Mouse (Mus musculus) Patski (cell line): ENCODE measurements around the gene Slc37a3. TPM values are rescaled to one million over a fixed set of nuclear protein-coding genes. Genes with fewer than 3 reads are reported as not detected.

ENCODE experiments used
- ATAC-seq: fragments of 100-300 bp; one replicate; pipeline ENCODE4 v1.8.0; 2021
- CTCF ChIA-PET: fragments of 350-600 bp; sonication (Branson Sonifier 250); formaldehyde crosslinking; loops from one replicate; lab custom pipeline; 2022; ENCODE audit warnings: inconsistent platforms; lab: Charles Lee
- POLR2A ChIA-PET: fragments of 350-600 bp; sonication (Branson Sonifier 250); formaldehyde crosslinking; loops from one replicate; lab custom pipeline; 2022; ENCODE audit warnings: antibody characterized with exemption, inconsistent platforms; lab: Charles Lee
- DNase-seq: peaks from one replicate; pipeline ENCODE4 v3.0.0-alpha.2; 2011; ENCODE audit warnings: low read depth, low spot score
- H3K27me3 ChIP-seq: fragments of 371-371 bp; one replicate; pipeline ENCODE4 v1.5.1; 2021
- CTCF ChIP-seq: fragments of 100-300 bp; IDR thresholded peaks from one replicate; pipeline ENCODE4 v1.5.1; 2021
- in situ Hi-C: fragments of 300-500 bp; cut with MboI; formaldehyde crosslinking; loops from 3 replicates; pipeline ENCODE4 v1.11.1; 2018; ENCODE audit warnings: low pct_unique_long_range_greater_than_20kb, mixed read lengths
- polyA plus RNA-seq: library from polyadenylated mRNA; unstranded; gene quantifications from one replicate; pipeline ENCODE4 v1.2.3, GENCODE M21; 2021

Slc37a3 gene
- polyA plus RNA-seq, 1 experiment from 2014 or later: 71.7 TPM

DNA sequence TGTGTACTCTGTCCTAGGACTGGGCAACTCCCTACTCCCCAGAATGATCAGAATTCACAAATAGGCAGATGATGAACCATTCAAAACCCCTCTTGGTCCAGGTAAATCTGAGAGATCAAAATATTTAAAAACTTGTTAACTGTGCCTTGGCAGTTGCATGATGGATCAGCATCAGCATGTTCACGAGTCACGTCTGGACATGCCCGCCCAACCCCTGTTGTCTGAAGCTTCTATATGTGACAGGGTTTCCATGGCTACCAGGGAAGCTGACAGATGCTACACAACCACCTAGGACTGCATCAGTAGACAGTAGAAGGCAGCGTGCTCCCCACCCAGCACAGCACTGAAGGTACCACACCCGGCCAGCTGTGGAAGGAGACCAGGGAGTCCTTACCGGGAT lies 28.5 kb downstream of the Slc37a3 start:
- H3K27me3 ChIP-seq: no peaks in the 10 kb centered on the region
- CTCF ChIA-PET: interaction anchor here (1.3 kb wide), 1 partner anchor 16 kb away, joined by 3 read pairs; no protein-coding TSS in a partner anchor
- DNase-seq (no peak), ATAC-seq (no peak)
- POLR2A ChIA-PET: no interaction called here
- no peak for TF ChIP-seq CTCF
- in situ Hi-C loops: no loop called here

DNA sequence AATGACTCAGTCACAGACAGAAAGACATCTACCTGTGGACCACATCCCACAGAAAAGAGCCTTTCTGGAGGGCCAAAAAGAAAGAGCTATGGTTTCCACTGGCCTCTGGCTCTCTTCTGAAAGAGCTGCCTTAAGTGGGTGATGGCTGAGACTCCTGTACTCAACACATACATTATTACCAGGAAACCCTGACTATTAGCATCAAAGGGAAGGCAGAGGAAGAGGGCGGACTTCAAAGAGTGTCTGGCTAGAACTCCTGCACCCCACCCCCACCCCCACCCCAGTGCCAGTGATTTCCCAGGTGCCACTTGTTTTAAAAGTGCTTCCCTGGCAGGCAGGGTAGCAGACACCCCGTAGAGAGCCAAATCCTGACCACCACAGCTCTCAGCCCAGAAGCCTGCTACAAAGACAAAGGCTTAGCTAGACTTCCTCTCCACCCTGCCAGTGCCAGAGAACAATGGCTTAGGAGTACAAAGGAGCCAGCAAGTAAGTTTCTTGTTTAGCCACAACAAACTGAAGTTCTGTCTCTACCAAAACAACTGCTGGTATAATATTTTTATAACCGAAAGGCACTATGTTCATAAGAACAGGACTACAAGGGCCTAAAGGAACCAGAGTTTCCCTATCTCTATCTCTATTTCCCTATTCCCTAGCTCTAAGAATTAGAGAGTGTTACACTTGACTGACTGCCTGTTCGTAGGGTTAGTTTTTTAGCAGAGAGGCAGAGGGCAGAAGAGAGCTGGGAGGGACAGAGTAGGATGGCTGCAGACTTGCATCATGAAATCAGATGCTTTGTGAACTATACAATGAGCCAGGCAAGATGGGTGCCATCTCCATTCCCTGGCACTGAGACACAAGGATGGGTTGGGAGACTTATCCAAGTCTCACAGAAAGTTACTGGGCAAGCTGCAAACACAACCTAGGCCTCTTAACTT lies 29.3 kb downstream of the Slc37a3 start:
- ChIA-PET CTCF (interaction anchor here (1.1 to 1.3 kb wide), 2 partner anchors 16 to 161 kb away, joined by 3 read pairs; no protein-coding TSS in a partner anchor), POLR2A (no interaction called here)
- DNase-seq: no peak
- ATAC-seq: no peak
- in situ Hi-C loops: no loop called here
- H3K27me3 ChIP-seq: no peaks in the 10 kb centered on the region
- no peak for TF ChIP-seq CTCF

DNA sequence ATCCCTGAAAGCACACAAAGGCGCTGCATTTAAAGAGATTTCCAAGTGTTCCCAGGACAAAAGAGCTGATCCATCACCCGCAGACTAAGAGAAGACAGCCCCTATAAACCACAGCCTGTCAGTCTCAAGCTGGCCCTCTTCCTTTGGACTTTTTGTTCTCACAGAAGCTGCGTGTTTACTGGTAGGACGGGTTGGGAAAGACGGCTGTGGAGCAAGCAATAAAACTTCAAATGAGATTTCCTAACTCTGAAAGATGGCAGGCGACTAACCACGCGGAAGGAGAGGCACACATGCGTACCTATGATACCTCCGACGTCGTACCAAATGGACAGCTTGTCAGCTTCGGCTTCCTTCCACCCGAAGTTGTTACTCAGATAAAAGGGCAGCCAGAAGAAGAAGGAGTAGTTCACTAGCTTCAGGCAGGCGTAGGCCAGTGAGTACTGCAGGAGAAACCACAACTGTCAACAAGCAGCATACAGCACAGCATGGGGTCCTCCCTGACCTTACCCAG lies 30.4 kb downstream of the Slc37a3 start:
- CTCF ChIA-PET: no interaction called here
- POLR2A ChIA-PET: no interaction called here
- DNase-seq (no peak), ATAC-seq (no peak)
- TF ChIP-seq CTCF: no peak
- H3K27me3 ChIP-seq: no peaks in the 10 kb centered on the region
- in situ Hi-C loops: no loop called here

DNA sequence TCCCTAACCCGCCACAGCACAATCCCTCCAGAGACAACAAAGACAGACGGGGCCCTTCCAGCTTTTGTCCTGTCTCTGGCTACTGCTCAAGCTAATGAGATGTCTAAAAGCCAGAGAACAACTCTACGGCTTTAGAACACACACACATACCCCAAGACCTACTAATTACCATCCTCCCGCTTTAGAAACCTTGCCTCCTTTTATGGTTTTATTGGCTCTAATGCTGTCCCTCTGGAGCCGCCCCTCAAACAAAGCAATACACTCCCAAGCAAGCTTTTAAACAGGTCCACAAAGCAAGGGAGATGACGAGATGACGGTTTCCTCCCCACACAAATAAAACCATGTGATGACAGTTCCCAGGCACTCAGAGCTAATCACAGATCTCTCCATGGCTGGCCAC lies 32.0 kb downstream of the Slc37a3 start:
- ChIA-PET CTCF (interaction anchor here (0.7 to 1.4 kb wide), 4 partner anchors 9 to 161 kb away, joined by 3 to 4 read pairs (median 3); no protein-coding TSS in a partner anchor), POLR2A (no interaction called here)
- H3K27me3 ChIP-seq: no peaks in the 10 kb centered on the region
- TF ChIP-seq CTCF: no peak
- no peak for ATAC-seq
- no peak for DNase-seq
- in situ Hi-C loops: no loop called here

DNA sequence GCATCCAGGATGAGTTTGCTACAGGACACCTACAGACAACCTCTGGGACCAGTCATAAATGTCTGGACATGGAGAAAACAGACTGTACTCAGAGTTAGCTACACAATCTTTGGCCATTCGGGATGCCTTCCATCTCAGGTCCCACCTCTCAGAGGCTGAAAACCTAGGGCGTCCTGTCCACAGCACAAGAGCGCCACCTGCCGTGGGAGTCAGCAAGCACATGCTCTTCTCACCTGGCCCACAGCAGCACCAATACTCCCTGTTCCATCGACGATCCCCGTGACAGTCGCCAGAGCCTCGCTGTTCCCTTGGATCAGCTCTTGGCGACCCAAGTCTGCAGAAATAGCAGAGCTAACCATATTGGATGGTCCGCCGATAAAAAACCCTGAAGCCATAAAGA lies 33.5 kb downstream of the Slc37a3 start:
- in situ Hi-C loops: loop anchor here (5.0 kb wide), 1 partner anchor 147 kb away; no protein-coding TSS in a partner anchor
- POLR2A ChIA-PET: no interaction called here

DNA sequence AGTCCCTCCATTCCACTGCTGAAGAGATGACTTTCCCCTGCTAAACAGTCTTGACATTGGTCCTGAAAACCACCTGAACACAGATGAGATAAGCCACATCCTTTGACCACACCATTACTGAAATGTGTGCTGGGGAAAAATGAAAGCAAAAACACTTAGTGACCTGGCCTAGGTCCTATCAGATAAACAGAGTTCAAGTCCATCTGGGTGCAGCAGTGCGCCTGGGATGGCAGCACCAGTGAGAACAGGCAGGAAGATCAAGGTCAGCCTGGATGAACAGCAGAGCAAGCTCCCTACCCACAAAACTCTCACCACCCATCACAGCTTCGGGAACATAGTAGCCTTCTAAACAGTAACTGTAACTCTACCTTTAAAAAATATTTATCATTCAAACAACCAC lies 35.7 kb downstream of the Slc37a3 start:
- in situ Hi-C loops: loop anchor here (5.0 kb wide), 1 partner anchor 144 kb away; no protein-coding TSS in a partner anchor
- no peaks in the 10 kb centered on the region for H3K27me3 ChIP-seq
- no peak for DNase-seq
- no peak for ATAC-seq
- TF ChIP-seq CTCF: no peak
- CTCF ChIA-PET: no interaction called here
- POLR2A ChIA-PET: no interaction called here

More for the DNA sequence above, 33.5 kb downstream of the Slc37a3 start:
- no peaks in the 10 kb centered on the region for H3K27me3 ChIP-seq
- CTCF ChIA-PET: interaction anchor here (1.0 to 1.3 kb wide), 4 partner anchors 14 to 193 kb away, joined by 3 to 4 read pairs (median 3); no protein-coding TSS in a partner anchor
- DNase-seq (peak; percentile 7), ATAC-seq (peak; percentile 65)
- TF ChIP-seq CTCF: peak; percentile 97

DNA sequence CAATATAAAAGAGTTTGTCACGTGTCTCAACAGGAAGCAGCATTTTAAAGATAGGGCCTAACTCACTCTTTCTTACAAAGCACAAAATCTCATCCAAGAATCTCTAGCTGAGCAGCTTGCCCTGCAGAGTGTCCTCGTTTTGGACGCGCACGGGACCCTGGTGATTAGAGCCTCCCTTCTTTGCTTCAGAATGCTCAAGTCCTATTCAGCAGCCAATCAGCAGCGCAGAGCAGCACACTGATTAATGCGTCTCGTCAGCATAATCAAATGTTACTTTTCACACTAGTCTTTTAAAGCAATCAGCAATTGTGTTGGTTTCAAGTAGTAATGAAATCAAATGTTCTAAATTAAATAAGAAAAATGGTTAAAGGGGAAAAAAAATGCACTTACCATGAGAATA lies 39.1 kb downstream of the Slc37a3 start:
- no peak for TF ChIP-seq CTCF
- POLR2A ChIA-PET: no interaction called here

DNA sequence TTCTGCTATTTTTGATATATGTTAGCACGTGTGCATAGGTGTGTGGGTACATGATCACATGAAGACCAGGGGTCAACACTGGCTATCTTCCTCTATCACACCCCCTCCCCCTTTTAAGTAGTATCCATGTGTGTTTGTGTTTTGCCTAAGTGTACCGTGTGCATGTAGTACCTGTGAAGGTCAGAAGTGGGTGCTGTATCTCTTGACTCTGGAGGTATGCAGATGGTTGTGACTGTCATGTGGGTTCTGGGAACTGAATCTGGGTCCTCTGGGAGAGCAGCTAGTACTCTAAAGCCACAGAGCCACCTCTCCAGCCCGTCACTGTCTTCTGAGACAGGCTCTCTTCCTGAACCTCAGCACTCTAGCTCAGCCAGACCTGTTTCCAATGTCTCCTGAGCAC lies 42.6 kb downstream of the Slc37a3 start:
- CTCF ChIA-PET: interaction anchor here (0.9 to 1.4 kb wide), 4 partner anchors 11 to 35 kb away, joined by 3 read pairs; no protein-coding TSS in a partner anchor
- DNase-seq: no peak
- no peaks in the 10 kb centered on the region for H3K27me3 ChIP-seq
- POLR2A ChIA-PET: no interaction called here
- peak; percentile 56 for TF ChIP-seq CTCF
- no peak for ATAC-seq
- in situ Hi-C loops: no loop called here

More for the DNA sequence above, 39.1 kb downstream of the Slc37a3 start:
- no peak for ATAC-seq
- CTCF ChIA-PET: no interaction called here
- H3K27me3 ChIP-seq: no peaks in the 10 kb centered on the region
- no peak for DNase-seq
- in situ Hi-C loops: no loop called here

DNA sequence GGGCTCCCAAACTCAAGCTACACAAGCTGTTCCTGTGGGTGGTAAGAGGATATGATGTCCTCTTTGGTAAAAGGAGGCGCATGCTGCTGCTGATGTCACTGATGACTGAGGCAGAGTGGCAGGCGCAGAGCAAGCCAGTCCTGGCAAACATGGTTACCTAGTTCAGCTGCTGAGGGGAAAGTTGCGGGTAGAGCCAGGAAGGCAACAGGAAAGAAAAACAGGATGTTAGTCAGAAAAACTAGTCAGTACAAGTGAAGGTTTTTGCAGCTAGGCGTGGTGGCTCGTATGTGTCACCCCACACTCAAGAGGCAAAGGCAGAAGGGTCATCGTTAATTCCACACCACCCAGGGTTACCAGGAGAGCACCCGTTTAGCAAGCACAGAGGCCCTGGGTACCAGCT lies 43.3 kb downstream of the Slc37a3 start:
- ChIA-PET POLR2A (no interaction called here), CTCF (interaction anchor here (1.1 to 1.4 kb wide), 2 partner anchors 11 to 36 kb away, joined by 3 read pairs; no protein-coding TSS in a partner anchor)
- DNase-seq (no peak), ATAC-seq (no peak)
- in situ Hi-C loops: no loop called here
- TF ChIP-seq CTCF: no peak
- no peaks in the 10 kb centered on the region for H3K27me3 ChIP-seq

DNA sequence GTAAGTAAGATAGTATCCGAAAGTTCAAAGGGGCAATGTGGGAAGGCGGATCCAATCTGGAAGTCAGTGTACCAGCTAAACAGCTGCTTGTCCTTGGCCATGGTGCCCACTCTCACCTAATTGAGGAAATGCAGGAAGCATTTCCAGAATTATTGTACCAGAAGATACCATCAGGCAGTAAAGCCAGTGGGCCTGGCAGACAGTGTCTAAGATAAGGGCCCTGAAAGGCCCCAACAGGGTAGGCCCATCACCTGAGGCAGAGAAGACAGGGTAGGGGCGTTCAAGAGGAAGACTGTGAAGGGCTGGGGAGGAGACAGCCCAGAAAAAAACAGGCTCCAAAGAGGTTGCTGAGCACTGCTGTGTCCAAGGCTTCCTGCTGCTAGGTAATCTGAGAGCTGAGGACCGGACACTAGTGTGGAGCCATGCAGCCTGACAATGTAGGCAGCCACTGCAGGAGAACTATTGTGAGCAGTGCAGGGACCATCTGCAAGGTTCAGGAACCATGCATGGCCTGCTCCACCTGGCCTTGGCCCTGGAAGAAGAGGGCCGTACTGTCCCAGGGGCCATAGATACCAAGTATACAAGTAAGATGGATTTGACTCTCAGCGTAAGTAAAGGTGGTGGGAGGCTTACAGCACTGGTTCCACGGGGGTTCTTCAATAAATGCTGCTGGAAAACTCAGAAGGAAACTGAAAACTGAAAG lies 45.3 kb downstream of the Slc37a3 start:
- no peak for TF ChIP-seq CTCF
- ATAC-seq (no peak), DNase-seq (no peak)
- no peaks in the 10 kb centered on the region for H3K27me3 ChIP-seq
- CTCF ChIA-PET: no interaction called here
- POLR2A ChIA-PET: no interaction called here
- in situ Hi-C loops: no loop called here
